9 mouse cellular contexts compared by ENCODE assay signal in the genomic region with DNA sequence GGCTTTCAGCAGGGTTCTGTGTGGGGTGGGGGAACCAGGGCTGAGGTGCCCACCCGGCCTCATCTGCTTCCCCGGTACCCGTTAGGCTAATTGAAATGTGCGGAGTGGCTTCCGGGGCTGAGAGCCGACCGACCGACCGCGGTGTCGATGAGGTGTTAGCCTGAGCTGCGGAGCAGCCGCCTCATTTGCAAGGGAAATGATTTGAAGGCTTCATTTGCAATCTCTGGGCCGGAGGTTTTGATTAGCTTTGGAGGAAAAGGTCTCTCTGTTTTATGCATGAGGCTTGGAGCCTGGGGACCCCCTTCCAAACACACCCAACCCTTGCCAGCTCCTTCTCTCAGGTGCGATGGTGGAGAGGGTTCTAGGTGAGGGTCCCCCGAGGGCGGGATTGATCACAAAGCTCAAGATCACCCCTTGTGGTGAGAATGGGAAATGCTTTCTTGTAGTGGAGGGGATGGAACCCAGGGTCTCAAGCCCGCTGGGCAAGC.
DNase-seq lines count a peak whose midpoint lies in the region; ATAC-seq and TF ChIP-seq lines count a peak whose summit lies in the region.
"Had no signal": no experiment of that assay in that cellular context is flagged by ENCODE, and none has a peak within 500 bp of the region (broad histone marks: within the 10 kb centered on the region; RNA-seq: fewer than 3 reads in every experiment).

No protein-coding gene starts in this region.

- TF ChIP-seq POLR2A in bone marrow macrophage, adult 2 months (IDR thresholded peaks at IDR 0.05; ENCODE audit: borderline replicate concordance, low read depth, low read length), result no peak

- peak; percentile 79 for TF ChIP-seq CTCF in bone marrow macrophage, adult 2 months (IDR thresholded peaks at IDR 0.05; ENCODE audit: low read depth, low read length)
- peak; percentile 77 for TF ChIP-seq CTCF in intestine, postnatal 0 days (IDR thresholded peaks at IDR 0.05; ENCODE audit: low read depth)

- peak overlapping the region; percentile 45 for H3K4me2 ChIP-seq in forebrain, embryonic 14.5 days (ENCODE audit: low read length)
- H3K4me2 ChIP-seq in intestine, postnatal 0 days (replicated peaks; ENCODE audit: low read depth), result peak overlapping the region; percentile 30; the same call in 1 of the 2 replicates
- H3K4me2 ChIP-seq in lung, embryonic 15.5 days, result peak overlapping the region; percentile 34

- WGBS in forebrain, embryonic 14.5 days, result 1% methylated on average over 18 of the region's 18 CpGs
- 6% methylated on average over 18 of the region's 18 CpGs for WGBS in intestine, postnatal 0 days
- WGBS in lung, embryonic 15.5 days, result 4% methylated on average over 18 of the region's 18 CpGs

- no peak overlapping the region for H3K4me3 ChIP-seq in bone marrow macrophage, adult 2 months (ENCODE audit: insufficient read depth, low read length)
- H3K4me3 ChIP-seq in forebrain, embryonic 14.5 days (ENCODE audit: low read depth, low read length), result peak overlapping the region; percentile 11
- no peak overlapping the region; the same call in 1 of the 2 replicates for H3K4me3 ChIP-seq in intestine, postnatal 0 days (ENCODE audit: low read depth, low read length)
- H3K4me3 ChIP-seq in lung, embryonic 15.5 days, result no peak overlapping the region

- no peak overlapping the region for H3K27ac ChIP-seq in bone marrow macrophage, adult 2 months (ENCODE audit: insufficient read depth, low read depth, low read length)
- H3K27ac ChIP-seq in forebrain, embryonic 14.5 days (ENCODE audit: low read depth, low read length), result no peak overlapping the region
- no peak overlapping the region for H3K27ac ChIP-seq in intestine, postnatal 0 days (ENCODE audit: low read depth, low read length)
- H3K27ac ChIP-seq in lung, embryonic 15.5 days, result no peak overlapping the region

- H3K27me3 ChIP-seq in forebrain, embryonic 14.5 days (replicated peaks; ENCODE audit: control insufficient read depth, insufficient read depth, low read length), result no peaks in the 10 kb centered on the region
- H3K27me3 ChIP-seq in intestine, postnatal 0 days (replicated peaks; ENCODE audit: control insufficient read depth, insufficient read depth, low read length), result peaks cover 21% of the 10 kb centered on the region
- H3K27me3 ChIP-seq in lung, embryonic 15.5 days, result peaks cover 26% of the 10 kb centered on the region

- H3K9ac ChIP-seq in forebrain, embryonic 14.5 days (ENCODE audit: low read length), result peak overlapping the region; percentile 22; the same call in 1 of the 2 replicates
- H3K9ac ChIP-seq in intestine, postnatal 0 days (ENCODE audit: low read depth, low read length), result no peak overlapping the region
- no peak overlapping the region for H3K9ac ChIP-seq in lung, embryonic 15.5 days

- no peaks in the 10 kb centered on the region for H3K36me3 ChIP-seq in forebrain, embryonic 14.5 days (ENCODE audit: control insufficient read depth, insufficient read depth, low read length)
- no peaks in the 10 kb centered on the region for H3K36me3 ChIP-seq in intestine, postnatal 0 days (ENCODE audit: control insufficient read depth, insufficient read depth)
- H3K36me3 ChIP-seq in lung, embryonic 15.5 days, result no peaks in the 10 kb centered on the region

- H3K9me3 ChIP-seq in forebrain, embryonic 14.5 days (replicated peaks; ENCODE audit: control insufficient read depth, low read length), result no peaks in the 10 kb centered on the region
- H3K9me3 ChIP-seq in intestine, postnatal 0 days (ENCODE audit: control insufficient read depth), result no peaks in the 10 kb centered on the region
- no peaks in the 10 kb centered on the region for H3K9me3 ChIP-seq in lung, embryonic 15.5 days

- ATAC-seq in forebrain, embryonic 14.5 days, result peak; percentile 65
- ATAC-seq in intestine, postnatal 0 days, result no peak
- ATAC-seq in lung, embryonic 15.5 days (ENCODE audit: borderline replicate concordance, extremely low read depth, low FRiP score, low TSS enrichment), result no peak
- ATAC-seq: Patski had no signal

- peaks cover 3% of the 10 kb centered on the region; the same call in 1 of the 2 replicates for H3K4me1 ChIP-seq in bone marrow macrophage, adult 2 months (ENCODE audit: control insufficient read depth, insufficient read depth, low read length)
- H3K4me1 ChIP-seq in forebrain, embryonic 14.5 days (ENCODE audit: control insufficient read depth, insufficient read depth, low read length), result no peaks in the 10 kb centered on the region
- H3K4me1 ChIP-seq in intestine, postnatal 0 days (replicated peaks; ENCODE audit: control insufficient read depth, insufficient read depth, low read length), result no peaks in the 10 kb centered on the region
- 0 out of 2 replicates have a peak, but pooled peaks cover 6% of the 10 kb centered on the region for H3K4me1 ChIP-seq in lung, embryonic 15.5 days

- DNase-seq in frontal cortex, postnatal 36 days (ENCODE audit: low spot score in 2 of 2), result peak; percentile 39 to 48
- DNase-seq in frontal cortex, postnatal 10 days (ENCODE audit: low spot score in 2 of 2), result no peak
- peak; percentile 80 for DNase-seq in forebrain, embryonic 14.5 days (ENCODE audit: low spot score)
- peak; percentile 82 for DNase-seq in retina, embryonic 14.5 days (ENCODE audit: low spot score)
- DNase-seq in spleen, postnatal 4 days (ENCODE audit: low spot score in 2 of 2), result no peak

Comparison
In these comparisons a context has a peak if more than half of its experiments do, and no peak if none do; other contexts are left out.
1. DNase-seq: peak in frontal cortex, postnatal 36 days (2 of 2), forebrain, embryonic 14.5 days (single experiment) and retina, embryonic 14.5 days (single experiment); none in frontal cortex, postnatal 10 days (0 of 2) and spleen, postnatal 4 days (0 of 2).
2. Peak in every context shown above with its lines, with median percentiles within 50 percentile points of each other: H3K4me2 ChIP-seq.